Mouse (Mus musculus) thymus, adult 2 months (tissue): Measurements from ENCODE around the gene Lpcat3.

Source experiments
- CTCF ChIP-seq: fragments of 200-500 bp; IDR thresholded peaks from 2 replicates; pipeline ENCODE4 v1.5.1; 2012; ENCODE audit warnings: mild to moderate bottlenecking, control low read depth, low read length, moderate library complexity, borderline replicate concordance; ENCODE audit not compliant: control insufficient read depth, poor library complexity, insufficient read depth; ENCODE audit errors: extremely low read depth
- POLR2A ChIP-seq: fragments of 200-500 bp; IDR thresholded peaks from 2 replicates; pipeline ENCODE4 v1.6.1; 2012; ENCODE audit warnings: mild to moderate bottlenecking, low read length, control low read depth, moderate library complexity; ENCODE audit not compliant: control insufficient read depth, poor library complexity, insufficient read depth; ENCODE audit errors: extremely low read depth

DNA sequence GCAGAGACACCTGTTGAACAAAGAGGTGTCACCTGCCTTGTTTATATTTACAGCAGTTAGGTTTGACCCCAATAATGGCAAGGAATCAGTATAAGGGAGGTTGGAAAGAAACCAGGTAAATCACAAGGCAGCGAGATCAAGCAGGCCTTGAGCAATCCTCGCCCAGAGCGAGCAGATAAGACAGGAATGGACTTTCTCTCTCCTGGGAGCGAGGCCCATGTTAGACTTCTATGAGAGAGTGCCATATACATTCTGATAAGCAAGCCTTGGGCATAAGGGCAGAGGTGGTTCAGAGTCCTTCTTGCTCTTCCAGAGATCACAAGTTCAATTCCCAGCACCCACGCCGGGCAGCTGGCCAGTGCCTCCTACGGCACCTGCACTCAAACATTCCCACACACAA, 15.9 kb downstream of the Lpcat3 start:
- TF ChIP-seq CTCF (no peak), POLR2A (no peak)
